Mouse (Mus musculus) heart, postnatal 36 days (tissue): ENCODE data around the gene Fbxo31. TPM values are rescaled to one million over a fixed set of nuclear protein-coding genes. Genes with fewer than 3 reads are reported as not detected.

ENCODE experiments used
- total RNA-seq, 2 experiments: library from RNA; stranded (reverse); gene quantifications; 2 replicates each; pipeline ENCODE4 v1.2.3; 2021

The Fbxo31 gene
- total RNA-seq, 2 experiments from 2014 or later = 122 to 133 TPM

Other genes starting within 250 kb of the Fbxo31 start
- gene 1700018B08Rik, start 34.5 kb downstream of the Fbxo31 start, total RNA-seq = not detected
- 100 to 1,000 TPM; 266 to 268 TPM for gene Map1lc3b, start 11.6 kb upstream of the Fbxo31 start, total RNA-seq
- 10 to 100 TPM; 25.3 to 33.1 TPM for gene Zcchc14, start 74.1 kb upstream of the Fbxo31 start, total RNA-seq
- gene Jph3, start 150.8 kb upstream of the Fbxo31 start, total RNA-seq = under 1 TPM in 1 of 2 experiments, not detected in 1; 0.08 TPM